Mouse (Mus musculus) bone marrow, adult 2 months (tissue): Measurements from ENCODE around the gene Slc2a4. TPM values are rescaled to one million over a fixed set of nuclear protein-coding genes. Genes with fewer than 3 reads are reported as not detected.
A peak's percentile ranks its signal among the peaks of the same experiment; 100 is the strongest.

ENCODE experiments used
- H3K27ac ChIP-seq: fragments of 200-500 bp; 2 replicates; pipeline ENCODE4 v1.5.1; 2012; ENCODE audit warnings: low read depth, mild to moderate bottlenecking, control low read depth, inconsistent platforms, low read length; ENCODE audit not compliant: control insufficient read depth, poor library complexity, insufficient read depth
- H3K4me1 ChIP-seq: fragments of 200-500 bp; 2 replicates; pipeline ENCODE4 v1.6.1; 2011; ENCODE audit warnings: low read length; ENCODE audit not compliant: control insufficient read depth, insufficient read depth
- H3K4me3 ChIP-seq: fragments of 200-500 bp; replicated peaks from 2 replicates; pipeline ENCODE3; 2011; ENCODE audit warnings: mild to moderate bottlenecking, low read depth, low read length, control low read depth; ENCODE audit not compliant: control insufficient read depth
- CTCF ChIP-seq: fragments of 200-500 bp; IDR thresholded peaks from 2 replicates; pipeline ENCODE4 v1.5.1; 2011; ENCODE audit warnings: low read length, control low read depth; ENCODE audit not compliant: control insufficient read depth, insufficient read depth
- POLR2A ChIP-seq: fragments of 200-500 bp; IDR thresholded peaks from 2 replicates; pipeline ENCODE4 v1.6.1; 2011; ENCODE audit warnings: low read depth, mild to moderate bottlenecking, control low read depth, low read length, borderline replicate concordance; ENCODE audit not compliant: control insufficient read depth
- WGBS: fragments of 180-500 bp; shearing (Covaris S2); methylation state at CpG from one replicate; pipeline ENCODE4 v1.1.7; 2018; 5-methylcytosine and 5-hydroxymethylcytosine counted together
- polyA plus RNA-seq: library from polyadenylated mRNA; stranded (reverse); fragments of >200 nt; gene quantifications from 2 replicates; pipeline ENCODE4 v1.2.4, GENCODE M21; 2011; ENCODE audit warnings: low replicate concordance; ENCODE audit not compliant: missing spikeins, insufficient read depth, insufficient read length

The Slc2a4 gene
- polyA plus RNA-seq, 1 experiment, result 32.2 TPM

- WGBS, result 92% methylated on average over 17 of the region's 17 CpGs
Observed at GRCm38 (mm10) chr11:69910781-69911560, 37.0 kb downstream of the Slc2a4 start.

GRCm38 (mm10) chr11:69910177-69910576 lies 37.8 kb downstream of the Slc2a4 start:
- no peak overlapping the region for H3K4me3 ChIP-seq
- TF ChIP-seq CTCF (no peak), POLR2A (no peak)
- H3K27ac ChIP-seq, result no peak overlapping the region
- peaks cover 3% of the 10 kb centered on the region for H3K4me1 ChIP-seq
- 89% methylated on average over 8 of the region's 8 CpGs for WGBS

More at GRCm38 (mm10) chr11:69910781-69911560, 37.0 kb downstream of the Slc2a4 start:
- no peak overlapping the region for H3K4me3 ChIP-seq
- H3K27ac ChIP-seq, result no peak overlapping the region
- TF ChIP-seq CTCF (no peak), POLR2A (no peak)
- peaks cover 3% of the 10 kb centered on the region for H3K4me1 ChIP-seq

- peaks cover 3% of the 10 kb centered on the region for H3K4me1 ChIP-seq
- TF ChIP-seq POLR2A (no peak), CTCF (no peak)
- WGBS, result 89% methylated on average over 5 of the region's 5 CpGs
Observed at GRCm38 (mm10) chr11:69909174-69909573, 38.8 kb downstream of the Slc2a4 start.

GRCm38 (mm10) chr11:69908645-69909044 lies 39.3 kb downstream of the Slc2a4 start:
- WGBS, result 92% methylated on average over 11 of the region's 11 CpGs
- TF ChIP-seq CTCF (no peak), POLR2A (no peak)
- peaks cover 3% of the 10 kb centered on the region for H3K4me1 ChIP-seq

More at GRCm38 (mm10) chr11:69909174-69909573, 38.8 kb downstream of the Slc2a4 start:
- Histone ChIP-seq H3K4me3 (no peak overlapping the region), H3K27ac (no peak overlapping the region)

GRCm38 (mm10) chr11:69904311-69904710 lies 43.7 kb downstream of the Slc2a4 start:
- H3K4me3 ChIP-seq, result no peak overlapping the region
- WGBS, result 91% methylated on average over 9 of the region's 9 CpGs
- TF ChIP-seq CTCF (no peak), POLR2A (no peak)
- H3K27ac ChIP-seq, result no peak overlapping the region
- no peaks in the 10 kb centered on the region; the same call in 1 of the 2 replicates for H3K4me1 ChIP-seq

More at GRCm38 (mm10) chr11:69908645-69909044, 39.3 kb downstream of the Slc2a4 start:
- Histone ChIP-seq H3K4me3 (no peak overlapping the region), H3K27ac (no peak overlapping the region)

GRCm38 (mm10) chr11:69902972-69903371 lies 45.0 kb downstream of the Slc2a4 start:
- H3K27ac ChIP-seq, result no peak overlapping the region
- H3K4me3 ChIP-seq, result no peak overlapping the region
- no peak for TF ChIP-seq POLR2A
- TF ChIP-seq CTCF, result no peak
- 81% methylated on average over 13 of the region's 13 CpGs for WGBS
- H3K4me1 ChIP-seq, result no peaks in the 10 kb centered on the region; the same call in 1 of the 2 replicates

GRCm38 (mm10) chr11:69901993-69902392 lies 46.0 kb downstream of the Slc2a4 start:
- Histone ChIP-seq H3K4me3 (peak overlapping the region; percentile 88), H3K4me1 (no peaks in the 10 kb centered on the region; the same call in 1 of the 2 replicates), H3K27ac (peak overlapping the region; percentile 73)
- no peak for TF ChIP-seq POLR2A
- no peak for TF ChIP-seq CTCF
- under 1% methylated on average over 39 of the region's 39 CpGs for WGBS

GRCm38 (mm10) chr11:69901406-69901846 lies 46.6 kb downstream of the Slc2a4 start:
- Histone ChIP-seq H3K4me3 (peak overlapping the region; percentile 74), H3K27ac (peak overlapping the region; percentile 73), H3K4me1 (no peaks in the 10 kb centered on the region; the same call in 1 of the 2 replicates)
- TF ChIP-seq POLR2A (peak; percentile 61; the same call in 1 of the 2 replicates), CTCF (no peak)
- under 1% methylated on average over 42 of the region's 42 CpGs for WGBS
